Mouse (Mus musculus): ENCODE measurements around the gene Tgtp2. TPM values are rescaled to one million over a fixed set of nuclear protein-coding genes. Genes with fewer than 3 reads are reported as not detected.
"Not testable (repeated sequence)": the region's sequence is repeated elsewhere in the genome, so short reads cannot be mapped to it uniquely, and the experiment has no call there.

Tgtp2 gene
- total RNA-seq, 2 experiments from 2014 or later: not detected

DNA sequence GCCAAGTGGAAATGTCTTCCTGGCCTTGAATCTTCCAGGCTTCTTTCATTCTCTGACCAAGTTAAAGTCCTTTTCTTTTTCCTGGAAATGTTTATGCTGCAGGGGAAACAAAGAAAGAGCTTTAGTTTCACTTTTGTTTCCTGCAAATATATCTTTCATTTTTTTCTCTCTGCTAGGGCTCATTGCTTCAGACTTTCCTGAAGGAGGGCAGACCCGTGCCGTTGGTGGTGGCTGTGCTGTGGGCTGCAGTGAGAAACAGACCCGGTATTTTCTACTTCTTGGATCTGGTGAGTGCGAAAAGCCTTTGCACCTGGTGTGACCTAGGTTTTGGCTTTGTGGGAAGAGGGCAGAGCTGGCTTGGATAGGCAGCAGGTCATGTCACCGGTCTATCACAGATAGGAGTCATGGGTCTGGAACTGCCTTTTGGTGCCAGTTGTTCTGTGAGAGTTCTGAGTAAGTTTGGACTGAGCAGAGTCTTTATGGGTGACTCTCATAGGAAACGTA lies 22.9 kb upstream of the Tgtp2 start:
- no peak for DNase-seq (ENCODE audit: low spot score in 2 of 2)

DNA sequence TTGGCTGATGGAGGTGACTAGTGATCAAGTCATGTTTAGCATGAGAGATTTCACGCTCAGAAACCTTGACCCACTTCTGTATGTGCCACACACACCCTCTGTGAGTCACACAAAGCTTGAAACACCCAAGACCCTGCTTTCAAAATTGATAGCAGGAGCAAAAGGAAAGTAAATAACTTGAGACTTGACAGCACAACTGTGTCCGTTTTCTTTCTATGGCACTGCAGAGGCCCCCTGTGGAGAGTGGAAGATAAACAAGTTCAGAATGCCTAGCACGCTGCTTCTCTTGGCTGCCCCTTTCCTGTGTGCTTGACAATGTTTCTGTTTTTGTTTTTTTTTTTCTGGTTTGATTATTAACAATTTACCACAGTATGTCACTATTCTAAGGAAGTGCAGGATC lies 20.9 kb upstream of the Tgtp2 start:
- no peak for DNase-seq (ENCODE audit: low spot score in 2 of 2)

DNA sequence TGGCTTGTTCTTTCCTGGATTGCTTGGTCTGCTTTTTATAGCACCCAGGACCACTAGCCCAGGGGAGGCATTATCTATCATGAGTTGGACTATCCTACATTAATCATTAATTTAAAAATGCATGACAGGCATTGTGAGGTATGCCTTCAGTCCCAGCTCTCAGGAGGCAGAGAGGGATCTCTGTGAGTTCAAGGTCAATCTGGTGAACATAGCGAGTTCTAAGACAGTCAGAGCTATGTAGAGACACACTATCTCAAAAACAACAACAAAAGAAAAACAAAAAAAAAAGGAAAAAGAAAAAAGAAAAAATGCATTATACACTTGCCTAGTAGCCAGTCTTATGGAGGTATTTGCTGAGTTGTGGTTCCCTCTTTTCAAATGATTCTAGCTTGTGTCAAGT lies 20.4 kb upstream of the Tgtp2 start:
- DNase-seq (ENCODE audit: low spot score in 2 of 2): no peak

DNA sequence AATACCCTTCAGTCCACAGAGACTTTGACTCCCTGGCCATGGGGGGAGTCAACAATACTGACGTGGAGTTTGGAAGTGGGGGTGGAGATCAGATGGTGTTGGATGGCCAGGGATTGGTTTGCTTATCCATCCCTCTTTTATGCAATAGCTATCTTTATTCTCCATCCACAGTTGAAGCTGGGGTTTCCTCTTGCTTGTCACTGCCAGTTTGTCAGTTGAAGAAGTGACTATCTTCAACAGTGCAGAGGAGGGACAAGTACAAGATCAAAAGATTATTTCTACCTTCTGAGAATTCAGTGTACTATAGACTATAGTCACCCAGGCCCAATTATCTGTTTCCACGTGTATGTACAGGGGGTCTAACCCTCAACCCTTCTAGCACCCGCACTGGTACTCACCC lies 19.8 kb upstream of the Tgtp2 start:
- no peak for DNase-seq (ENCODE audit: low spot score in 2 of 2)

GRCm38 (mm10) chr11:49083146-49083545 lies 19.1 kb upstream of the Tgtp2 start:
- DNase-seq (ENCODE audit: low spot score in 2 of 2): no peak

DNA sequence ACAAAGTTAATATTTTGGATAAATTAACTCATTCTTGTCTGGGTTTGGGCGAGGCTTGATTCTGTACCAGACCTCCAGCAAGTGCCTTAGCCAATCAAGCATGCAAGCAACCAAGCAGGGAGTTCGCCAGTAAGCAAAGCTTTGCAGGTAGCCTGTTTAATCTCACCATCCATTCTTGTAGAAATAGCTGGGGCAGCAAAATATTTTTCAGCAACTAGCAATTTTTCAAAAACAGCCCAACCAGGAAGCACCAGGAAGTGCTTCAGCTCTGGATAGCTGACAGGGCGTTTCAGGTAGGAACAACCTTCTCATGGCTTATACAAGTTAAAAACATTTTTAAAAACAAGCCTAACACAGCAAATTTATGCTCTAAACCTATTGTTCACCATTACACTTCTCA lies 17.9 kb upstream of the Tgtp2 start:
- no peak for DNase-seq (ENCODE audit: low spot score in 2 of 2)

DNA sequence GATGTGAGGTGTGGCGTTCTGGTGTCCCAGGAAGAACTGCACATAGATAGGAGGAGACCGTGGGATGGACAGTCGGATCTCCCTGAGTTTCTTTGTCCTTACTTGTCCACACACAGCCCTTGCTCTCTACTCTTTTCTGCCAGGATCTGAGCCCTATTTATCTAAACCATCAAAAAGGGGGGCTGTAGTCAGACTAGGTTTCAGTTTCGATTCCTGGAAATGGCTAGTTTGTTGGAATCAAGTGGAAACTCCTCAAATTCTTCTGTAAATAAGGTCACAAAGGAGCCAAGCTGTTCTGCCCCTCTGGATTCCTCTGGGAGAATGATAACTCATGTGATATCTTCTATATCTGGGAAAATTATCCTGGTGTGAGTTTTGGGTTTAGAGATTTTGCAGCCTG lies 17.4 kb upstream of the Tgtp2 start:
- DNase-seq (ENCODE audit: low spot score in 2 of 2): no peak

GRCm38 (mm10) chr11:49080636-49081035 lies 16.6 kb upstream of the Tgtp2 start:
- DNase-seq (ENCODE audit: low spot score in 2 of 2): no peak

DNA sequence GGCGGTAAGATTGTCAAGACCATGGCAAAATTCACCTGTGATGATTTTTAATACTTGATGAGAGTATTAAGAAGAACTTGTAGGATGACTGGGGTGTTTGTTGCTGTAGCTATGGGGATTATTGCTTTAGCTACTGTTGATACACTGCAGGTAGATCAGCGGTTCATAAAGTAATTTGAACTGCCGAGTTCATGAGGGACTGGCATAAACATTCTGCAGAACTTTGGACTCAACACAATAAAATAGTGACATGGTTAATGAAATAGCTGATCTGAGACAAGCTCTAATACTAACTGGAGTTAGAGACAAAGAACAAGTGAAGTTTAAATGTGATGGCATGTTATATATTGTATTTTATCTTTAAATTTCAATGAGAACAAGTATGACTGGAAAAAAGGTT lies 14.7 kb upstream of the Tgtp2 start:
- DNase-seq (ENCODE audit: low spot score in 2 of 2): no peak

DNA sequence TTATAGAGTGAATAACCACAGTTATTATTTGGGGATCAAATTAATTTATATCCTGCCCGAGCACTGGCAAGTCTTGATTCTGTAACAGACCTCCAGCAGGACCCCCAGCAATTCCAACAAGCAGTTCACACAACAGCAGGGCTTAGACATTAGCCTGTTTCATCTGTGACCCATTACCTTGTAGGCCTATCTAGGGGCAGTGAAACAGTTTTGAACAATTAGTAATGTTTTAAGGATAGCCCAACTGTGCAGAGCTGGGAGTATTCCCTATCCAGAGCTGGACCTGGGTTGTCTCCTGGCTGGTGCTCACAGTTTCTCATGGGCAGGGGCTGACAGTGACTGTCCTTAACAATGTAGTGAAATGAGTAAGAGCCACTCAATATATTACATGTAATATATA lies 13.0 kb upstream of the Tgtp2 start:
- DNase-seq (ENCODE audit: low spot score in 2 of 2): no peak

DNA sequence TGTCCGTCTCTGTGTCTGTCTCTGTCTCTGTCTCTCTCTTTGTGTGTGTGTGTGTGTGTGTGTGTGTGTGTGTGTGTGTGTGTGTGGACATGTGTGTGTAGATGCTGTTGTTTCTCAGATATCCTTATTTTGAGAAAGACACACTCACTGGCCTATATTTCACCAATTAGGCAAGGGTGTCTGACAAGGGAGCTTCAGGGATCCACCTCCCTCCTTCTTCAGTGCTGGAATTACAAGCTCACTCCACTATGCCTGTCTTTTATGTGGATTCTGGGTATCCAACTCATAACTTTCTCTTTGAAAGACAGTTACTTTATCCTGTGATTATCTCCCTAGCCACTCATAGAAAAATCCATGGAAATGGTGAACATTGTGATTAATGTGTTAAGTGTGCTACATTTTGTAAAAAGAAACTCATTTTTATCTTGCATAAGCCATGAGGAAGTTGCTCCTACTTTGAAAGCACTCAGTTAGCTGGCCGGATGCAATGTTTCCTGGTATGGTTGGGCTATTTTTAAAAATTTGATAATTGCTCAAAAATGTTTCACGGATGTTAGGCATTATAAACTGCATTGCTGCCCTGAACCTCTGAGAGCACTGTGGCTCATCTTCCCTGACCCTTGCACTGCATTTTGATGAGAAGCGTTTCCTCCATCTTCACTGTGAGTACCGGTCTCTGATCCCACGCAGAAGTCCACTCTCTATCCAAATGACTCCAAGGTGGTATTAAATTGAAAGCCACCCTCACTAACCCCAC lies 12.2 kb upstream of the Tgtp2 start, which contains the start of gene Ifi47:
Ifi47 (plus strand) TSS at position 587 of the 757 bp plus-strand sequence.
- DNase-seq (ENCODE audit: low spot score in 2 of 2): not testable (repeated sequence)

DNA sequence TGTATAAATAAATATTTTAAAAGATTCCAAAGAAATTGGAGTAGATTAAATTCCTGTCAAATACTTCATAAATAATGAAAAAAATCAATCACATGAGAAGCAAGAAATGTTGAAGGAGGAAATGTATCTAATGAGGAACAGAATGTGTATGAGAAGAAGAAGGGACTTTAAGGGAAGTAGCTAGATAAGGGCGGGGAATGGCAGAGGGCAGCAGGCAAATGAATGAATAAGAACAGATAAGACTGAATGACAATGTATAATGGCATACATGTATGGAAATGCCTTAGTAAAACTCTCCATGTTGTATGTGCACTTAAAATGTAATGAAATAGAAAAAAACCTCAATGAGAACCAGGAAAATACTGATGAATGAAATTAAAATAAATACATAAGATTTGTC lies 4.4 kb upstream of the Tgtp2 start:
- no peak for DNase-seq (ENCODE audit: low spot score in 2 of 2)

- DNase-seq (ENCODE audit: low spot score in 2 of 2): not testable (repeated sequence)
Measured at GRCm38 (mm10) chr11:49061865-49062264, 2.1 kb downstream of the Tgtp2 start.

GRCm38 (mm10) chr11:49060061-49060460 lies 3.9 kb downstream of the Tgtp2 start:
- DNase-seq (ENCODE audit: low spot score in 2 of 2): not testable (repeated sequence)

DNA sequence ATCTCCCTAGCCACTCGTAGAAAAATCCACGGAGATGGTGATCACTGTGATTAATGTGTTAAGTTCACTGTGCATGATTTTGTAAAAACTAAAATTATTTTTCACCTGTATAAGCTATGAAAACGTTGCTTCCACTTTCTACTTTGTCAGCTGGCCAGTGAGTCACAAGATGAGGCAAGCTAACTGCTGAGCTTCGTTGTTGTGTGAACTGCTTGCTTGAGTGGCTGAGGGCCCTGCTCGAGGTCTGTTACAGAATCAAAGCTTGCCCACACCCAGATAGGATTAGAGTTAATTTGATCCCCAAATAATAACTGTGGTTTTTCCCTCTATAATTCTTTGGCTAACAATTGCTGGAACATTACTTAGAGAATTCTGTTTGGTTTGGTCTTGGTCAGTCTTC lies 12.1 kb downstream of the Tgtp2 start:
- DNase-seq (ENCODE audit: low spot score in 2 of 2): not testable (repeated sequence)

GRCm38 (mm10) chr11:49051093-49051891 lies 12.7 kb downstream of the Tgtp2 start, which contains the start of gene 9930111J21Rik2:
TSS of gene 9930111J21Rik2 (minus strand) at chr11:49051242.
- DNase-seq (ENCODE audit: low spot score in 2 of 2): not testable (repeated sequence)

GRCm38 (mm10) chr11:49050064-49050463 lies 13.9 kb downstream of the Tgtp2 start:
- not testable (repeated sequence) for DNase-seq (ENCODE audit: low spot score in 2 of 2)

- DNase-seq (ENCODE audit: low spot score in 2 of 2): not testable (repeated sequence)
Measured at GRCm38 (mm10) chr11:49012074-49012473, 51.9 kb downstream of the Tgtp2 start.

Data from gastrocnemius, postnatal 4 days (tissue).